Mouse (Mus musculus) gastrocnemius, adult 8-10 months (tissue): ENCODE results near the gene Calcoco2. TPM values are rescaled to one million over a fixed set of nuclear protein-coding genes. Genes with fewer than 3 reads are reported as not detected.
A peak's percentile ranks its signal among the peaks of the same experiment; 100 is the strongest.

Experiments used
- DNase-seq, 2 experiments: peaks; one replicate each; pipeline ENCODE4 v3.0.0; 2022; ENCODE audit warnings: low spot score in 2 of 2
- total RNA-seq, 4 experiments: library from RNA; stranded (reverse); gene quantifications; 2 replicates each; pipeline ENCODE4 v1.2.4; 2022

The Calcoco2 gene
- total RNA-seq, 4 experiments from 2014 or later, result not detected

- DNase-seq, result no peak
These were observed 31.0 kb downstream of the Calcoco2 start for GRCm38 (mm10) chr11:96080736-96081135.

- no peak for DNase-seq
These were observed 35.3 kb downstream of the Calcoco2 start for GRCm38 (mm10) chr11:96076221-96077105.

- DNase-seq, result peak; percentile 98 to 99
These were observed 36.1 kb downstream of the Calcoco2 start, which contains the start of gene Atp5g1 for GRCm38 (mm10) chr11:96075509-96076220. Gene Atp5g1, minus strand, starts transcription at chr11:96075670.

- no peak for DNase-seq
These were observed 36.6 kb downstream of the Calcoco2 start for GRCm38 (mm10) chr11:96075177-96075508.

GRCm38 (mm10) chr11:96074351-96075176 is 37.2 kb downstream of the Calcoco2 start:
- no peak for DNase-seq

- no peak for DNase-seq
These were observed 38.3 kb downstream of the Calcoco2 start for GRCm38 (mm10) chr11:96073295-96073993.

- DNase-seq, result no peak
These were observed 40.8 kb downstream of the Calcoco2 start for GRCm38 (mm10) chr11:96071013-96071412.

GRCm38 (mm10) chr11:96070353-96070752 is 41.4 kb downstream of the Calcoco2 start:
- no peak for DNase-seq

GRCm38 (mm10) chr11:96068231-96068630 is 43.5 kb downstream of the Calcoco2 start:
- DNase-seq, result no peak

GRCm38 (mm10) chr11:96065215-96065911 is 46.4 kb downstream of the Calcoco2 start, which contains the start of gene Ube2z:
Gene Ube2z, minus strand, starts transcription at chr11:96065388.
- DNase-seq, result peak; percentile 97 to 98

GRCm38 (mm10) chr11:96064521-96065214 is 47.1 kb downstream of the Calcoco2 start:
- no peak for DNase-seq

GRCm38 (mm10) chr11:96058309-96058708 is 53.5 kb downstream of the Calcoco2 start:
- DNase-seq, result no peak

- no peak for DNase-seq
These were observed 60.9 kb downstream of the Calcoco2 start for GRCm38 (mm10) chr11:96050854-96051253.

GRCm38 (mm10) chr11:96049939-96050338 is 61.8 kb downstream of the Calcoco2 start:
- DNase-seq, result no peak

Other genes with a start within 250 kb of the Calcoco2 start
- gene B4galnt2, start 197.1 kb downstream of the Calcoco2 start, total RNA-seq, result not detected
- gene Igf2bp1, start 106.0 kb downstream of the Calcoco2 start, total RNA-seq, result not detected
- gene Gip, start 87.4 kb downstream of the Calcoco2 start, total RNA-seq, result not detected
- 10 to 100 TPM; 30.5 to 36.9 (median 31.6) TPM for gene Snf8, start 77.1 kb downstream of the Calcoco2 start, total RNA-seq
- 10 to 100 TPM; 15.0 to 17.9 (median 16.3) TPM for gene Ube2z, start 46.6 kb downstream of the Calcoco2 start, total RNA-seq
- 1,000 to 10,000 TPM; 1,235 to 1,416 (median 1,336) TPM for gene Atp5g1, start 36.3 kb downstream of the Calcoco2 start, total RNA-seq
- not detected for gene Ttll6, start 21.8 kb upstream of the Calcoco2 start, total RNA-seq
- gene Hoxb13, start 82.4 kb upstream of the Calcoco2 start, total RNA-seq, result not detected
- gene Hoxb9, start 159.5 kb upstream of the Calcoco2 start, total RNA-seq, result under 1 TPM in 3 of 4 experiments, not detected in 1; 0.12 to 0.24 (median 0.19) TPM
- under 1 TPM in 2 of 4 experiments, not detected in 2; 0.11 to 0.19 TPM for gene Hoxb8, start 169.9 kb upstream of the Calcoco2 start, total RNA-seq
- gene Hoxb7, start 174.7 kb upstream of the Calcoco2 start, total RNA-seq, result 1 to 10 TPM in 1 of 4 experiments, under 1 TPM in 2, not detected in 1; 0.52 to 1.0 (median 0.94) TPM
- gene Hoxb6, start 180.5 kb upstream of the Calcoco2 start, total RNA-seq, result under 1 TPM in 3 of 4 experiments, not detected in 1; 0.29 to 0.77 (median 0.31) TPM
- under 1 TPM; 0.29 to 0.49 (median 0.37) TPM for gene Hoxb5, start 191.4 kb upstream of the Calcoco2 start, total RNA-seq
- under 1 TPM; 0.15 to 0.46 (median 0.21) TPM for gene Hoxb4, start 206.3 kb upstream of the Calcoco2 start, total RNA-seq
- gene Hoxb3, start 211.4 kb upstream of the Calcoco2 start, total RNA-seq, result under 1 TPM; 0.24 to 0.40 (median 0.30) TPM
- under 1 TPM in 2 of 4 experiments, not detected in 2; 0.22 to 0.24 TPM for gene Hoxb2, start 238.6 kb upstream of the Calcoco2 start, total RNA-seq